Comparison of ENCODE assay signal across 27 mouse cellular contexts in genomic region chr2:117336946-117337665, GRCm38 (mm10). TPM values are rescaled to one million over a fixed set of nuclear protein-coding genes. Genes with fewer than 3 reads are reported as not detected.
A peak's percentile ranks its signal among the peaks of the same experiment; 100 is the strongest.
DNase-seq lines count a peak whose midpoint lies in the region; ATAC-seq and TF ChIP-seq lines count a peak whose summit lies in the region.
"Had no signal": no experiment of that assay in that cellular context is flagged by ENCODE, and none has a peak within 500 bp of the region (broad histone marks: within the 10 kb centered on the region; RNA-seq: fewer than 3 reads in every experiment).

No protein-coding gene starts in this region.

- no peak overlapping the region for H3K9ac ChIP-seq in ES-E14 (ENCODE audit: insufficient read depth, low read depth, low read length, poor library complexity, severe bottlenecking)
- no peak overlapping the region for H3K9ac ChIP-seq in stomach, embryonic 15.5 days
- H3K9ac ChIP-seq: embryonic facial prominence, embryonic 15.5 days; forebrain, postnatal 0 days; hindbrain, embryonic 13.5 days; liver, embryonic 15.5 days; midbrain, embryonic 15.5 days; neural tube, embryonic 13.5 days had no signal

- in situ Hi-C loops in ES-E14 (cut with MboI; ENCODE audit: low sequenced_read_pairs in 2 of 2, unreplicated experiment in 2 of 2): no loop called here

- TF ChIP-seq CTCF in spleen, adult 2 months (IDR thresholded peaks at IDR 0.05; ENCODE audit: extremely low read depth, insufficient read depth, insufficient read length, insufficient replicate concordance): no peak

- H3K36me3 ChIP-seq in heart, embryonic 10.5 days: no peaks in the 10 kb centered on the region
- peaks cover 7% of the 10 kb centered on the region for H3K36me3 ChIP-seq in spleen, adult 2 months (ENCODE audit: control insufficient read depth, insufficient read depth, low read length)
- no peaks in the 10 kb centered on the region for H3K36me3 ChIP-seq in ES-E14 (ENCODE audit: control insufficient read depth, insufficient read depth, low read length, poor library complexity, severe bottlenecking)
- H3K36me3 ChIP-seq in stomach, embryonic 15.5 days: no peaks in the 10 kb centered on the region
- H3K36me3 ChIP-seq: embryonic facial prominence, embryonic 15.5 days; hindbrain, embryonic 13.5 days; limb, embryonic 10.5 days; liver, embryonic 15.5 days; midbrain, embryonic 15.5 days; neural tube, embryonic 13.5 days had no signal

- peaks cover 19% of the 10 kb centered on the region for H3K4me1 ChIP-seq in heart, embryonic 10.5 days
- H3K4me1 ChIP-seq in spleen, adult 2 months (ENCODE audit: control insufficient read depth, insufficient read depth, insufficient read length): peaks cover 59% of the 10 kb centered on the region
- H3K4me1 ChIP-seq in ES-E14 (ENCODE audit: control insufficient read depth in 2 of 2, insufficient read depth in 2 of 2, low read length in 2 of 2, poor library complexity in 1 of 2): peaks cover 8 to 14% of the 10 kb centered on the region in 2 experiments
- H3K4me1 ChIP-seq in stomach, embryonic 15.5 days: peaks cover 5% of the 10 kb centered on the region; the same call in 1 of the 2 replicates

- peaks cover 13% of the 10 kb centered on the region for H3K27me3 ChIP-seq in heart, embryonic 10.5 days (ENCODE audit: insufficient read depth, poor library complexity, severe bottlenecking)
- H3K27me3 ChIP-seq in spleen, adult 2 months (ENCODE audit: control insufficient read depth, insufficient read depth, low read length): no peaks in the 10 kb centered on the region
- peaks cover 10% of the 10 kb centered on the region; the same call in 1 of the 2 replicates for H3K27me3 ChIP-seq in stomach, embryonic 15.5 days (replicated peaks)

- no peaks in the 10 kb centered on the region for H3K9me3 ChIP-seq in heart, embryonic 10.5 days
- H3K9me3 ChIP-seq in ES-E14 (ENCODE audit: control insufficient read depth, insufficient read depth, low read depth, low read length): no peaks in the 10 kb centered on the region
- no peaks in the 10 kb centered on the region for H3K9me3 ChIP-seq in stomach, embryonic 15.5 days
- H3K9me3 ChIP-seq: embryonic facial prominence, embryonic 15.5 days; hindbrain, embryonic 13.5 days; limb, embryonic 10.5 days; liver, embryonic 15.5 days; midbrain, embryonic 15.5 days; neural tube, embryonic 13.5 days had no signal

- peak; percentile 53 for DNase-seq in heart, embryonic 10.5 days (ENCODE audit: low spot score)
- DNase-seq in heart, postnatal 14 days: no peak
- peak in 1 of 2 experiments; percentile 51 for DNase-seq in spleen, adult 2 months (ENCODE audit: low read depth in 1 of 2, low spot score in 2 of 2)
- no peak for DNase-seq in spleen, postnatal 4 days (ENCODE audit: low spot score in 2 of 2)
- DNase-seq in ES-E14 (ENCODE audit: low read depth, low spot score): no peak
- DNase-seq in urinary bladder, postnatal 14 days (ENCODE audit: low spot score): no peak
- no peak for DNase-seq in adrenal gland, adult 2 months
- DNase-seq: cerebellum, adult 9-10 months; forebrain, postnatal 0 days; gastrocnemius, postnatal 14 days; heart, adult 2 months; heart, postnatal 36 days; kidney, adult 11 months; kidney, postnatal 4 days; liver; lung, postnatal 36 days; retina, postnatal 1 day; right cerebral cortex, postnatal 25 days; thymus, postnatal 25 days had no signal

- no peak overlapping the region for H3K27ac ChIP-seq in heart, embryonic 10.5 days
- peak overlapping the region; percentile 72 for H3K27ac ChIP-seq in spleen, adult 2 months (ENCODE audit: insufficient read depth, low read length)
- H3K27ac ChIP-seq in ES-E14 (ENCODE audit: insufficient read depth, low read depth, low read length, poor library complexity, severe bottlenecking): no peak overlapping the region; the same call in 1 of the 2 replicates
- H3K27ac ChIP-seq in stomach, embryonic 15.5 days: peak overlapping the region; percentile 69
- H3K27ac ChIP-seq: embryonic facial prominence, embryonic 15.5 days; heart, adult 2 months; hindbrain, embryonic 13.5 days; limb, embryonic 10.5 days; liver, embryonic 15.5 days; midbrain, embryonic 15.5 days; neural tube, embryonic 13.5 days had no signal

- TF ChIP-seq POLR2A in spleen, adult 2 months (IDR thresholded peaks at IDR 0.05; ENCODE audit: low read depth, low read length): no peak

- H3K4me2 ChIP-seq in stomach, embryonic 15.5 days: no peak overlapping the region
- H3K4me2 ChIP-seq: embryonic facial prominence, embryonic 15.5 days; hindbrain, embryonic 13.5 days; liver, embryonic 15.5 days; midbrain, embryonic 15.5 days; neural tube, embryonic 13.5 days had no signal

- peak; percentile 50; the same call in 1 of the 2 replicates for ATAC-seq in stomach, embryonic 15.5 days (ENCODE audit: insufficient read depth, low FRiP score, low read depth)
- ATAC-seq: CD4-positive, CD25-positive, alpha-beta regulatory T cell, adult 4 months; forebrain, postnatal 0 days; midbrain, embryonic 15.5 days had no signal

- WGBS in heart, embryonic 10.5 days: 32% methylated on average over 5 of the region's 5 CpGs
- WGBS in spleen, adult 2 months: 50% methylated on average over 5 of the region's 5 CpGs
- 27% methylated on average over 5 of the region's 5 CpGs for WGBS in stomach, embryonic 15.5 days

- intact Hi-C loops in heart, postnatal 14 days (cut with DNase I): no loop called here

- no peak overlapping the region for H3K4me3 ChIP-seq in heart, embryonic 10.5 days
- no peak overlapping the region for H3K4me3 ChIP-seq in spleen, adult 2 months (ENCODE audit: extremely low read depth, insufficient read depth, insufficient read length)
- no peak overlapping the region for H3K4me3 ChIP-seq in ES-E14 (ENCODE audit: insufficient read depth in 1 of 2, low read depth in 1 of 2, low read length in 2 of 2, poor library complexity in 1 of 2, severe bottlenecking in 1 of 2)
- H3K4me3 ChIP-seq in stomach, embryonic 15.5 days (replicated peaks): no peak overlapping the region
- H3K4me3 ChIP-seq: embryonic facial prominence, embryonic 15.5 days; heart, adult 2 months; hindbrain, embryonic 13.5 days; limb, embryonic 10.5 days; liver, embryonic 15.5 days; midbrain, embryonic 15.5 days; neural tube, embryonic 13.5 days had no signal

TF ChIP-seq in ES-E14, 5 proteins besides CTCF, POLR2A, EP300 and RAD21:
- no peak for TF ChIP-seq HCFC1 (IDR thresholded peaks at IDR 0.05; ENCODE audit: borderline replicate concordance, insufficient read depth, low read length)
- TF ChIP-seq ZNF384 (IDR thresholded peaks at IDR 0.05; ENCODE audit: low read depth, low read length): peak; percentile 87

RNA-seq across cellular contexts. Expression of gene Rasgrp1, which starts 5.7 kb away (rescaled TPM):
- polyA plus RNA-seq in heart, embryonic 10.5 days (2016; fragmentation: Nextera tagmentation; extraction: Ambion mirVana): 0.25 and 0.46 TPM in 2 replicates
- total RNA-seq in heart, postnatal 14 days (2021): 1 to 10 TPM in 1 of 2 experiments, under 1 TPM in 1; 0.69 to 6.2 TPM
- polyA plus RNA-seq in spleen, adult 2 months (2012; rRNA removed): 20.0 and 27.1 TPM in 2 replicates
- total RNA-seq in ES-E14 (2012; rRNA removed): 0.67 and 1.2 TPM in 2 replicates
- 1.3 and 1.5 TPM in 2 replicates for polyA plus RNA-seq in stomach, embryonic 15.5 days (2015; fragmentation: Nextera tagmentation; extraction: Ambion mirVana)
- total RNA-seq in adrenal gland, adult 2 months (2021): 1 to 10 TPM in 1 of 2 experiments, under 1 TPM in 1; 0.26 to 1.2 TPM
- 0.15 and 0.85 TPM in 2 replicates for polyA plus RNA-seq in adrenal gland, adult 2 months (2012; rRNA removed)

Comparison
In these comparisons a context has a peak if more than half of its experiments do, and no peak if none do; other contexts are left out.
1. H3K27ac ChIP-seq: peak in spleen, adult 2 months (single experiment) and stomach, embryonic 15.5 days (single experiment); none in heart, embryonic 10.5 days (single experiment) and ES-E14 (single experiment).